Mouse (Mus musculus) myocyte (in vitro differentiated cells): ENCODE measurements around the gene Rhox3a2. TPM values are rescaled to one million over a fixed set of nuclear protein-coding genes. Genes with fewer than 3 reads are reported as not detected.
"Not testable (repeated sequence)": the region's sequence is repeated elsewhere in the genome, so short reads cannot be mapped to it uniquely, and the experiment has no call there.

ENCODE experiments used
- H3K27me3 ChIP-seq: one replicate; pipeline ENCODE4 v1.6.1; 2011; ENCODE audit not compliant: control insufficient read depth, insufficient read depth, insufficient read length
- H3K36me3 ChIP-seq: one replicate; pipeline ENCODE4 v1.6.1; 2011; ENCODE audit not compliant: control insufficient read depth, insufficient read depth
- H3K4me2 ChIP-seq: one replicate; pipeline ENCODE4 v1.6.1; 2011; ENCODE audit warnings: low read depth, control low read depth
- H3K4me3 ChIP-seq: one replicate; pipeline ENCODE4 v1.5.1; 2011; ENCODE audit warnings: mild to moderate bottlenecking, control low read depth, moderate library complexity
- H3K79me2 ChIP-seq: one replicate; pipeline ENCODE4 v1.6.1; 2011; ENCODE audit not compliant: control insufficient read depth, insufficient read depth
- H3ac ChIP-seq: one replicate; pipeline ENCODE4 v1.6.1; 2011; ENCODE audit not compliant: control insufficient read depth, insufficient read length
- polyA plus RNA-seq: library from polyadenylated mRNA; unstranded; fragments of >200 nt; fragmentation: generic; extraction: Trizol; gene quantifications from one replicate; pipeline ENCODE4 v1.2.1, GENCODE M21; 2012; ENCODE audit warnings: missing spikeins

Gene Rhox3a2
- not detected for polyA plus RNA-seq

DNA sequence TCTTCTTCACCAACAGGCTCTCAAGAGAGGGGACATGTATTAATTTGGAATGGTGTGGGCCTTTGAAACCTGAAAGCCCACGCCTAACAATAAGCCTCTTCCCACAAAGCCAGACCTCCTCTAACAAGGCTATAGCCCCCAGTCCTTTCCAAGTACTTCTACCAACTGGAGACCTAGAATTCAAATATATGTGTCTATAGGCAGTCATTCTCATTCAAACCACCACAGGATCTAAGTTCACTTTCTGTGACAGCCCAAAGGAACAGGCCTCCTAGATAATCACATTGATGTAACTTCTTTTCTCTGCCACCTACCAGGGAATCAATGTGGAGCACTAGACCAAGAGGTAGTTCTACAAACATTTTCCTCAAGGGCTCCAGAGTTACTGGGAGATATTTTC lies at the start of gene Rhox3a2:
Gene Rhox3a2 (plus strand): TSS at position 301 of the 400 bp plus-strand sequence.
- H3K4me2 ChIP-seq, H3K79me2 ChIP-seq, H3K27me3 ChIP-seq, H3K4me3 ChIP-seq, H3ac ChIP-seq, H3K36me3 ChIP-seq: not testable (repeated sequence)

- not testable (repeated sequence) for H3K4me3 ChIP-seq, H3K27me3 ChIP-seq, H3K4me2 ChIP-seq, H3ac ChIP-seq, H3K79me2 ChIP-seq, H3K36me3 ChIP-seq
Measured at GRCm38 (mm10) chrX:37390548-37390947, 10.7 kb downstream of the Rhox3a2 start, which contains the start of gene Rhox4a2. Gene Rhox4a2, plus strand, starts transcription at chrX:37390848.

DNA sequence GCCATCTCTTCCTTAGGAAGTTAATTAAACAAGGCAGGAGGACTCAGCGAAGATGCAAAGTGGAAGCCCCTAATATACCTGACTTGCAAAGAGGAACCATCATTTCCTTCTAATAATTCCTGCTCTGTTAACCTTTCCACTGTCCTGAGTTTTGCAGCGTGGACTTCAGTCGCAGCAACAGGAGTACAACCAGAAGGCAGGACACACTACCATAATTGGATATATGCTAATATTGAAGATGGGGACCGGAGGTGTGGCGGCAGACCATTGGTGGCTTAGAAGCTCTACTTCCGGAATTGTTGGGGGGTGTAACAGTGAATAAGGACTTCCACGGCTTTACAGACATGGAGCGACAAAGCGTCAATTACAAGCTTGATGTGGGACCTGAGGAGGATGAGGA lies 31.9 kb downstream of the Rhox3a2 start, which contains the start of gene Rhox2b:
Gene Rhox2b (plus strand): TSS at position 301 of the 400 bp plus-strand sequence.
- H3K4me2 ChIP-seq, H3K36me3 ChIP-seq, H3K79me2 ChIP-seq, H3K27me3 ChIP-seq, H3K4me3 ChIP-seq, H3ac ChIP-seq: not testable (repeated sequence)

DNA sequence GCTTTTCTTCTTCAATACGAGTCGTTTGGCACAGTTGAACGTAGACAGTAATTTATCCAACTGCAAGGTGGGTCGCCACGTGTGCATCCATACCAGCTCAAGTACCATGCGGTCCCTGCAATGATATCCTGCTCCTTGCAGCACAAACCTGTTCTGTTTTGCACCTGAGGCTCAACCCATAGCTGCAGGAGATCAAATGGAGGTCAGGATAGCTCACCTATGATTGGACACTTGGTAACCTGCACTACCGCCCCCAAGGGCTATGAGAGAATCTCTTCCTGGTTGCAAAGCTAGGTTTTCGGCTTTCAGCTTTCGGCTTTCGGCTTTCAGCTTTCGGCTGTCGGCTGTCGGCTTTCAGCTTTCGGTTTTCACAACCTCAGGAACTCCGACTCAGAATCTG lies 52.4 kb downstream of the Rhox3a2 start, which contains the start of gene Rhox4b:
Gene Rhox4b (plus strand): TSS at position 301 of the 400 bp plus-strand sequence.
- not testable (repeated sequence) for H3K79me2 ChIP-seq, H3ac ChIP-seq, H3K4me2 ChIP-seq, H3K27me3 ChIP-seq, H3K4me3 ChIP-seq, H3K36me3 ChIP-seq

Other genes with a start within 250 kb of the Rhox3a2 start
- not detected for gene Akap14, start 211.2 kb upstream of the Rhox3a2 start, polyA plus RNA-seq
- gene Ndufa1, start 188.9 kb upstream of the Rhox3a2 start, polyA plus RNA-seq, result 250 TPM
- 3.0 TPM for gene Rnf113a1, start 188.8 kb upstream of the Rhox3a2 start, polyA plus RNA-seq
- gene Gm9, start 169.0 kb upstream of the Rhox3a2 start, polyA plus RNA-seq, result not detected
- not detected for gene Rhox1, start 157.8 kb upstream of the Rhox3a2 start, polyA plus RNA-seq
- gene Rhox2a, start 135.1 kb upstream of the Rhox3a2 start, polyA plus RNA-seq, result not detected
- gene Rhox3a, start 130.1 kb upstream of the Rhox3a2 start, polyA plus RNA-seq, result not detected
- not detected for gene Rhox4a, start 114.7 kb upstream of the Rhox3a2 start, polyA plus RNA-seq
- not detected for gene Rhox4a2, start 10.8 kb downstream of the Rhox3a2 start, polyA plus RNA-seq
- gene Rhox2b, start 32.0 kb downstream of the Rhox3a2 start, polyA plus RNA-seq, result not detected
- gene Rhox4b, start 52.5 kb downstream of the Rhox3a2 start, polyA plus RNA-seq, result not detected
- not detected for gene Rhox2c, start 73.7 kb downstream of the Rhox3a2 start, polyA plus RNA-seq
- not detected for gene Rhox3c, start 78.6 kb downstream of the Rhox3a2 start, polyA plus RNA-seq
- not detected for gene Rhox4c, start 100.3 kb downstream of the Rhox3a2 start, polyA plus RNA-seq
- gene Rhox2d, start 113.4 kb downstream of the Rhox3a2 start, polyA plus RNA-seq, result not detected
- not detected for gene Rhox4d, start 134.3 kb downstream of the Rhox3a2 start, polyA plus RNA-seq
- gene Rhox2e, start 150.4 kb downstream of the Rhox3a2 start, polyA plus RNA-seq, result not detected
- gene Rhox3e, start 162.0 kb downstream of the Rhox3a2 start, polyA plus RNA-seq, result not detected
- gene Rhox4e, start 177.4 kb downstream of the Rhox3a2 start, polyA plus RNA-seq, result not detected
- not detected for gene Rhox2f, start 191.4 kb downstream of the Rhox3a2 start, polyA plus RNA-seq
- gene Rhox3f, start 201.0 kb downstream of the Rhox3a2 start, polyA plus RNA-seq, result not detected
- not detected for gene Rhox4f, start 227.7 kb downstream of the Rhox3a2 start, polyA plus RNA-seq
- not detected for gene Rhox3g, start 248.6 kb downstream of the Rhox3a2 start, polyA plus RNA-seq